Mouse (Mus musculus) thymus, adult 2 months (tissue): Measurements from ENCODE around the gene Lrif1.
"Not testable (repeated sequence)": the region's sequence is repeated elsewhere in the genome, so short reads cannot be mapped to it uniquely, and the experiment has no call there.

ENCODE experiments used
- CTCF ChIP-seq: fragments of 200-500 bp; IDR thresholded peaks from 2 replicates; pipeline ENCODE4 v1.5.1; 2012; ENCODE audit warnings: mild to moderate bottlenecking, control low read depth, low read length, moderate library complexity, borderline replicate concordance; ENCODE audit not compliant: control insufficient read depth, poor library complexity, insufficient read depth; ENCODE audit errors: extremely low read depth
- POLR2A ChIP-seq: fragments of 200-500 bp; IDR thresholded peaks from 2 replicates; pipeline ENCODE4 v1.6.1; 2012; ENCODE audit warnings: mild to moderate bottlenecking, low read length, control low read depth, moderate library complexity; ENCODE audit not compliant: control insufficient read depth, poor library complexity, insufficient read depth; ENCODE audit errors: extremely low read depth

GRCm38 (mm10) chr3:106672811-106673210 is 12.0 kb upstream of the Lrif1 start:
- TF ChIP-seq CTCF, POLR2A: not testable (repeated sequence)
